Mouse (Mus musculus): ENCODE data around the gene Gpr107. TPM values are rescaled to one million over a fixed set of nuclear protein-coding genes. Genes with fewer than 3 reads are reported as not detected.

Gpr107 gene
- polyA plus RNA-seq, 1 experiment from 2014 or later, result 42.2 TPM

- Histone ChIP-seq H3K27me3 (replicated peaks; ENCODE audit: control insufficient read depth, insufficient read depth, low read length) (no peaks in the 10 kb centered on the region), H3K36me3 (ENCODE audit: control insufficient read depth, insufficient read depth) (0 out of 2 replicates have a peak, but pooled peaks cover 2% of the 10 kb centered on the region), H3K4me1 (replicated peaks; ENCODE audit: control insufficient read depth, insufficient read depth, low read length) (peaks cover 14% of the 10 kb centered on the region), H3K9me3 (ENCODE audit: control insufficient read depth, low read length) (no peaks in the 10 kb centered on the region), H3K4me2 (ENCODE audit: low read length) (no peak overlapping the region), H3K4me3 (replicated peaks; ENCODE audit: low read length) (no peak overlapping the region), H3K27ac (ENCODE audit: low read length) (no peak overlapping the region), H3K9ac (replicated peaks; ENCODE audit: low read depth, low read length) (no peak overlapping the region)
- WGBS, result 83% methylated on average over 6 of the region's 6 CpGs
- ATAC-seq, result no peak
Observed at GRCm38 (mm10) chr2:31143326-31143725, 8.8 kb upstream of the Gpr107 start.

DNA sequence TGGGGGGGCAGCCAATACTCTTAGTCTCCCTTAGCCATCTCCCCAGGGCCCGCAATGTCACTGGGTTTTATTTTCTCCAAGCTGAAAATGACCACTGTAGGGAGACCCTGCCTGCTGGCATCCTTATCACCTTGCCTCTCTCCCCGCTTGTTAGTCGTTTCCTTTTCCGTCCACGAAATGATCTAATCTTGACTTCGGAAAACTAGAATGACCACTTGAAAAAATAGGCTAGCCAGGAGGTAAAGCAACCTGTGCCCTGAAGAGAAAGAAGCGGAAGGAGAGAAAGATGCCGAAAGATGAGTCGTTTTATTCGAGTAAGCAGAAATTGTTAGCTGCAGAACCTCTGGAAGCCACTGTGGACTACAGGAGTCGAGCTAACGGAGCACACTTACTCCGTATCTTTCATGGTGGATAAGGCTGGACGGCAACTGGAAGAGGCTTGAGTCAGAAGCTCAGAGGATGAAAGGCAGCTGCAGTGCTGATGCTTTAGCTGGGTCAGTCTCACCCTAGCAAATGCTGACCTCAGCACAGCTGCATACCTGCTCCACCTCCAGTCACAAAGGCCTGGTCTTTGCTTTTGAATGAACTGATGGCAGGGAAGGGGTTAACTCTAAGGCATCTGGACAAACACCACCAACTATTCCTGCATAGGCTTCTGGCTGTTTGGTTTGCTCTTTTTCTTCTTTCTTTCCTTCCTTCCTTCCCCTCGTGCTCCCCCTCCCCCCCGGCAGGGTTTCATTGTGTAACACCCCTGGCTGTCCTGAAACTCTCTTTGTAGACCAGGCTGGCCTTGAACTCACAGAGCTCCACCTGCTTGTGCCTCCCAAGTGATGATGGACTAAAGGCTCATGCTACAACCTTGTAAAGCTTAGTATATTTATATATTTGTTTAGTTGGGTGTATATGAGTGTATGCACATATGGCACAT lies 8.1 kb upstream of the Gpr107 start:
- H3K9ac ChIP-seq (replicated peaks; ENCODE audit: low read depth, low read length), result no peak overlapping the region
- ATAC-seq, result no peak
- no peaks in the 10 kb centered on the region for H3K27me3 ChIP-seq (replicated peaks; ENCODE audit: control insufficient read depth, insufficient read depth, low read length)
- H3K4me3 ChIP-seq (replicated peaks; ENCODE audit: low read length), result no peak overlapping the region
- H3K36me3 ChIP-seq (ENCODE audit: control insufficient read depth, insufficient read depth), result 0 out of 2 replicates have a peak, but pooled peaks cover 2% of the 10 kb centered on the region
- no peaks in the 10 kb centered on the region for H3K9me3 ChIP-seq (ENCODE audit: control insufficient read depth, low read length)
- 85% methylated on average over 16 of the region's 16 CpGs for WGBS
- no peak overlapping the region for H3K4me2 ChIP-seq (ENCODE audit: low read length)
- H3K27ac ChIP-seq (ENCODE audit: low read length), result no peak overlapping the region
- H3K4me1 ChIP-seq (replicated peaks; ENCODE audit: control insufficient read depth, insufficient read depth, low read length), result peaks cover 14% of the 10 kb centered on the region

GRCm38 (mm10) chr2:31144901-31145300 lies 7.2 kb upstream of the Gpr107 start:
- Histone ChIP-seq H3K9me3 (ENCODE audit: control insufficient read depth, low read length) (no peaks in the 10 kb centered on the region), H3K27me3 (replicated peaks; ENCODE audit: control insufficient read depth, insufficient read depth, low read length) (no peaks in the 10 kb centered on the region), H3K36me3 (ENCODE audit: control insufficient read depth, insufficient read depth) (0 out of 2 replicates have a peak, but pooled peaks cover 2% of the 10 kb centered on the region), H3K4me3 (replicated peaks; ENCODE audit: low read length) (no peak overlapping the region), H3K4me1 (replicated peaks; ENCODE audit: control insufficient read depth, insufficient read depth, low read length) (peaks cover 14% of the 10 kb centered on the region), H3K4me2 (ENCODE audit: low read length) (no peak overlapping the region), H3K9ac (replicated peaks; ENCODE audit: low read depth, low read length) (no peak overlapping the region), H3K27ac (ENCODE audit: low read length) (no peak overlapping the region)
- WGBS, result 79% methylated on average over 1 of the region's 1 CpGs
- ATAC-seq, result no peak

DNA sequence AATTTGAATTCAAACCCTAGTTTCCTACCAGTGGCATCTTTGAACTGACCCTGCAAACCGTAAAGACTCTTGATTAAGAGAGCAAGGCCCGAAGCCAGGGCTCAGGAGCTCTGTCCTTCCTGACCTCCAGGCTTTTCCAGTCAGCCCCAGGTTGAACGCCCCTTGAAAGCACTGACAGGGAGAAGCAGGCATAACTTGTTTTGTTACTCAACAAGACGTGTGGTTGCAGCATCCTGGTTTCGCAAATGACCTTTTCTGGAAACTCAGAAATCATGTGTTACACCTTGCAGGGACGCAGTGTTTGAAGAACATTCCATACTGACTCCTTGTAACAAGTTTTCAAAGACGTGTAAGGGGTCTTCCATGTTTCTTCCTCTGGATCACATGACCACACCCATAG lies 5.1 kb upstream of the Gpr107 start:
- H3K4me2 ChIP-seq (ENCODE audit: low read length), result no peak overlapping the region
- H3K27ac ChIP-seq (ENCODE audit: low read length), result no peak overlapping the region
- 89% methylated on average over 7 of the region's 7 CpGs for WGBS
- no peaks in the 10 kb centered on the region for H3K27me3 ChIP-seq (replicated peaks; ENCODE audit: control insufficient read depth, insufficient read depth, low read length)
- no peak overlapping the region for H3K9ac ChIP-seq (replicated peaks; ENCODE audit: low read depth, low read length)
- H3K4me3 ChIP-seq (replicated peaks; ENCODE audit: low read length), result no peak overlapping the region
- no peaks in the 10 kb centered on the region for H3K9me3 ChIP-seq (ENCODE audit: control insufficient read depth, low read length)
- H3K36me3 ChIP-seq (ENCODE audit: control insufficient read depth, insufficient read depth), result 0 out of 2 replicates have a peak, but pooled peaks cover 2% of the 10 kb centered on the region
- no peak for ATAC-seq
- H3K4me1 ChIP-seq (replicated peaks; ENCODE audit: control insufficient read depth, insufficient read depth, low read length), result peaks cover 11% of the 10 kb centered on the region

GRCm38 (mm10) chr2:31150762-31151161 lies 1.4 kb upstream of the Gpr107 start:
- Histone ChIP-seq H3K27me3 (replicated peaks; ENCODE audit: control insufficient read depth, insufficient read depth, low read length) (no peaks in the 10 kb centered on the region), H3K9ac (replicated peaks; ENCODE audit: low read depth, low read length) (no peak overlapping the region), H3K4me1 (replicated peaks; ENCODE audit: control insufficient read depth, insufficient read depth, low read length) (peaks cover 17% of the 10 kb centered on the region), H3K4me3 (replicated peaks; ENCODE audit: low read length) (no peak overlapping the region), H3K9me3 (ENCODE audit: control insufficient read depth, low read length) (no peaks in the 10 kb centered on the region), H3K36me3 (ENCODE audit: control insufficient read depth, insufficient read depth) (0 out of 2 replicates have a peak, but pooled peaks cover 2% of the 10 kb centered on the region), H3K27ac (ENCODE audit: low read length) (no peak overlapping the region), H3K4me2 (ENCODE audit: low read length) (no peak overlapping the region)
- no peak for ATAC-seq

- Histone ChIP-seq H3K27me3 (replicated peaks; ENCODE audit: control insufficient read depth, insufficient read depth, low read length) (no peaks in the 10 kb centered on the region), H3K9ac (replicated peaks; ENCODE audit: low read depth, low read length) (no peak overlapping the region), H3K27ac (ENCODE audit: low read length) (no peak overlapping the region), H3K4me3 (replicated peaks; ENCODE audit: low read length) (no peak overlapping the region), H3K4me1 (replicated peaks; ENCODE audit: control insufficient read depth, insufficient read depth, low read length) (peaks cover 10% of the 10 kb centered on the region), H3K36me3 (ENCODE audit: control insufficient read depth, insufficient read depth) (no peaks in the 10 kb centered on the region), H3K9me3 (ENCODE audit: control insufficient read depth, low read length) (no peaks in the 10 kb centered on the region), H3K4me2 (ENCODE audit: low read length) (no peak overlapping the region)
- ATAC-seq, result no peak
- 98% methylated on average over 3 of the region's 3 CpGs for WGBS
Observed at GRCm38 (mm10) chr2:31156846-31157245, 4.7 kb downstream of the Gpr107 start.

DNA sequence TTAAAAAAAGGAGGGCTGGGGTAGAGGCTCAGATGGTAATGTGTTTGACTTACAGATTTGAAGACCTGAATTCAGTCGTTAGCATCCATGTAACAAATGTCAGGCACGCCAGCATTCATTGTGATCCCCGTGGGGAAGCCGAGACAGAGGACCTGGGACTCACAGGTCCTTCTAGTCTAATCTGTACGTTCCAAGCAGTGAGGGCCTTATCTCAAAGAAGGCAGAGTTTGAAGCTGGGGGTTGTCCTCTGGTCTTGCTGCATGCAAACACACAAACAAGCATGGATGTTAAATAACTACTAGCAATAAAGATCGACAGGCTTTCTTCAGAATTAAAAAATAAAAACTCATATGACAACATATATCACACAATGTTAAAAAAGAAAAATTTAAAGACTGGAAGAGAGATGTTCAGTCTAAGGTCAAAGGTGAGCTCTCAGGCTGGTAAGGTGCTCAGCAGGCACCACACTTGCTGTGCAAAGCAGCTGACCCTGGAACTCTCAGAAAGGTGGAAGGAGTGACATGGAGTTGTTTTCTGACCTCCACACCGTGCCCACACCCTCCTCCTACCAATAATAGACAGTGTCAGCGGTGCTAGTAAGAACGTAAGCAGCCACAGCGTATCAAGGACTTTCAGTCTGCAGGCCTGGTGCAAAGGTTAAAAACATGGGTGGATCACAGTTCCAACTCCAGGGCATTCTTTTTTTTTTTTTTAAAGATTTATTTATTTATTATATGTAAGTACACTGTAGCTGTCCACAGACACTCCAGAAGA lies 8.2 kb downstream of the Gpr107 start:
- H3K9me3 ChIP-seq (ENCODE audit: control insufficient read depth, low read length), result no peaks in the 10 kb centered on the region
- no peak overlapping the region for H3K4me3 ChIP-seq (replicated peaks; ENCODE audit: low read length)
- 88% methylated on average over 10 of the region's 10 CpGs for WGBS

DNA sequence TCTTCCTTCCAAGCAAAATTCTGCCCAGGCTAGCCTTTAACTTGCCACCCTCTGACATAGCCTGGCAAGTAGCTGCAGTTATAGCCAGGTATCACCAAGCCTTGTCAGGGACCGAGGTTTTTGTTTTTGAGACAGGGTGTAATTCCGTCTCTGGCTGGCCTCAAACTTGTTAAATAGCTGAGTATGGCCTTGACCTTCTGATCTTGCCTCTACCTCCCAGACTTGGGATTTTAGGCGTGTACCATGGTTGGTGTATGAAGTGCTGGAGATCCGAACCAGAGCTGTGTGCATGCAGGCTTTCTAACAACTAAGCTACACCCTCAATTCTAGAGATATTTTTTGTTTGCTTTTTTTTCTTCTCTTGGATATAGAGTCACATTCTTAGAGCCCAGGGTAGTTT lies 9.5 kb downstream of the Gpr107 start:
- Histone ChIP-seq H3K4me1 (replicated peaks; ENCODE audit: control insufficient read depth, insufficient read depth, low read length) (no peaks in the 10 kb centered on the region), H3K36me3 (ENCODE audit: control insufficient read depth, insufficient read depth) (no peaks in the 10 kb centered on the region), H3K27me3 (replicated peaks; ENCODE audit: control insufficient read depth, insufficient read depth, low read length) (no peaks in the 10 kb centered on the region), H3K9ac (replicated peaks; ENCODE audit: low read depth, low read length) (no peak overlapping the region), H3K27ac (ENCODE audit: low read length) (no peak overlapping the region), H3K4me3 (replicated peaks; ENCODE audit: low read length) (no peak overlapping the region), H3K9me3 (ENCODE audit: control insufficient read depth, low read length) (no peaks in the 10 kb centered on the region), H3K4me2 (ENCODE audit: low read length) (no peak overlapping the region)
- ATAC-seq, result no peak
- WGBS, result 88% methylated on average over 4 of the region's 4 CpGs

More for the DNA sequence above, 8.2 kb downstream of the Gpr107 start:
- H3K27ac ChIP-seq (ENCODE audit: low read length), result no peak overlapping the region
- H3K36me3 ChIP-seq (ENCODE audit: control insufficient read depth, insufficient read depth), result no peaks in the 10 kb centered on the region
- ATAC-seq, result no peak
- no peaks in the 10 kb centered on the region for H3K27me3 ChIP-seq (replicated peaks; ENCODE audit: control insufficient read depth, insufficient read depth, low read length)
- H3K4me1 ChIP-seq (replicated peaks; ENCODE audit: control insufficient read depth, insufficient read depth, low read length), result no peaks in the 10 kb centered on the region
- H3K9ac ChIP-seq (replicated peaks; ENCODE audit: low read depth, low read length), result no peak overlapping the region
- H3K4me2 ChIP-seq (ENCODE audit: low read length), result no peak overlapping the region

- Histone ChIP-seq H3K4me1 (replicated peaks; ENCODE audit: control insufficient read depth, insufficient read depth, low read length) (no peaks in the 10 kb centered on the region), H3K27me3 (replicated peaks; ENCODE audit: control insufficient read depth, insufficient read depth, low read length) (no peaks in the 10 kb centered on the region), H3K4me3 (replicated peaks; ENCODE audit: low read length) (no peak overlapping the region), H3K36me3 (ENCODE audit: control insufficient read depth, insufficient read depth) (peaks cover 7% of the 10 kb centered on the region), H3K4me2 (ENCODE audit: low read length) (no peak overlapping the region), H3K9ac (replicated peaks; ENCODE audit: low read depth, low read length) (no peak overlapping the region), H3K27ac (ENCODE audit: low read length) (no peak overlapping the region), H3K9me3 (ENCODE audit: control insufficient read depth, low read length) (no peaks in the 10 kb centered on the region)
- no peak for ATAC-seq
- 79% methylated on average over 11 of the region's 11 CpGs for WGBS
Observed at GRCm38 (mm10) chr2:31163361-31164118, 11.4 kb downstream of the Gpr107 start.
